Mouse (Mus musculus): ENCODE results near the gene Limch1.

Limch1 gene

DNA sequence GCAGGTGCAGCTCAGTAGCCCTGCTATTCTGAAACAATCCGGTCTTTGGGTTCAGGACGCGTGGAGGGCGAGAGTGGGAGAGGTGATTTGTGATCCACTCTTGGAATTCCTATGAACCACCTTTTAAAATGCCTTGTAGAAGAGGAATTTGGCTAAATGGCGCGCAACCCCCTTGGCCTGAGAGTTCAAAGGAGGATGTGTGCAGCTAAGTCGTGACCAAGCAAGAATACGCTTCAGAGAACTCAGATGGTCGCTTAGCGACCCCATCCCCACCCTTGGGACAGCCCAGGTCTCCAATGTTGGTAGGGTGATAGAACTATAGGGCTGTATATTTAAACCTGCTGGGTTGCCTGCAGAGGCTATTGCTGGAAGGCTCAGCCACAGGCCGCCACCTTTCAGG, 1.1 kb downstream of the Limch1 start:
- no peak for DNase-seq (ENCODE audit: low spot score in 2 of 2)

DNA sequence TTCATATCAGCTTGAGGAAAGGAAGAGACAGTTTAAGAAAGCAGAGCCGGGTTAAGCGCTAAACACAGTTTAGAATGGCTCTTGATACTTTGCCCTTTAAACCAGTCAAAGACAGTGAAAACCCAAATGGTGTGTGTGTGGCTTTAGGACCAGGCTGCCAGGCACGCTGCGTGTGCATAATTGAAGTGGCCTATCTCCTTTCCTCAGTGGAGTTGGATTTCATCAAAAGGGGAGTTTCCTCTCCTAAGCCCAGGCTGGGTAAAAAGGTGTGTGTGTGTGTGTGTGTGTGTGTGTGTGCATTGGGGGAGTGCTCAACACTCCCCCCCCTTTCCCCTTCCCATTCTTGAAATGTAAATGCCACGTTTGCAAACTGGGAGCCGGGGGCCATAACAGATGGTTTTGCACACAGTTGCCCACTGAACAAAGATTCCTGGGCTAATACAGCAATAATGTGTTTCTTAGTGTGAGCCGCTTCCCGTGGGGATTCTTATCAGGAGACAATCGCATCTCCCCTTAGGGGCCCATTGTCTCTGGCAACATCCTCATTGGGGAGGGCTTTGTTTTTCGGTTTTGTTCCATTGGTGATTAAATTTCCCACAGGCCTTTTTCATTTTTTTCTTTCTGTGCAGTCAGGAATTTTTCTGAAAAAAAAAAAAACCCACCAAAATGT, 2.3 kb downstream of the Limch1 start:
- DNase-seq (ENCODE audit: low spot score in 2 of 2), result no peak

DNA sequence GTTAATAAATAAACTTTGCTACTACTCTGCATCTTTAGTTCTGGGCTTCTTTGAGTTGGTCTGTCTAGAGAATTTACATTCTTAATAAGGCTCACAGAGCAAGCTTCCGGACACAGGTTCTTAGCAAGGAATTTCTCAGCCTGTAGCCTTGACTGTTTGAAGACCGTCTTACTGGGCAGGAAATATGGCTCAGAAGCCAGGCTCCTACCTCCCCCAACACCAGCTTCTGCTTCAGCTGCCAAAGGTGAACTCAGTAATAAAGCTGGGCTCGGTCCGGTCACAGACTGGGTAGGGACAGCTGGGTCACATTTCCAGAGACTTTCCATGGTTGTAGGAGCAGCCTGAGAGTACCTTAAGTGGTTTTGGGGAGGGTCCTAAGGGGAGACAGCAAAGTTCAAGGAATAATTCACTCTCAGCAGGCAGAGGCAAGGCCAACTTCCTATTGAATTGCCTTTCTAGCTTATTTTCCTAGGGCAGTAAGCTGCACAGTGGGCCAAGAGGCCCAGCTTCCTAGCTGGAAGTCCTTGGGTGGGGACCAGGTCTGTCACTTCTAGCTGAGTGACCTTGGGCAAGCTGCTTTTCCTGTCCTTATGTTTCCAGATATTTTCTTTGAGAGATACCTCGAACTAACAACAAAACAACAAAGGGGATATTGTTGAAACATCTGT, 3.0 kb downstream of the Limch1 start:
- DNase-seq (ENCODE audit: low spot score in 2 of 2), result no peak

DNA sequence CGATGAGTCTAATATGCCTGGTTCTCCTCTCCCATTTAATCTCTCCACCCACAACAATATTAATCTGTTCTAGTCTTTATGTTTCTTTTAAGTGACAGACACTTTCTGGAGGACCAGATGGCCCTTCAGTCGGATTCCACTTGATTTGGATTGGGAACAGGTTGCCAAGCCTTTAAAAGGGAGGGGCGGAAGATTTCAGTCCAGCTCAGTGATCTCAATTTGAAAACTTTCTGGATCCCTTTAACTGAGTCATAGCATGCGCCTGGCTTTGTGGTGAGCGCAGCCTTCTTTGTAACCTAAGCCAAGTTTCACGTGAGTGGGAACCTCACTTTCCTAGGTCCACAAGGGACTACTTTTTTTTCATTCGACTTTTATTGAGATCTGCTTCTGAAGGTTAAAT, 5.0 kb downstream of the Limch1 start:
- DNase-seq (ENCODE audit: low spot score in 2 of 2), result no peak

DNA sequence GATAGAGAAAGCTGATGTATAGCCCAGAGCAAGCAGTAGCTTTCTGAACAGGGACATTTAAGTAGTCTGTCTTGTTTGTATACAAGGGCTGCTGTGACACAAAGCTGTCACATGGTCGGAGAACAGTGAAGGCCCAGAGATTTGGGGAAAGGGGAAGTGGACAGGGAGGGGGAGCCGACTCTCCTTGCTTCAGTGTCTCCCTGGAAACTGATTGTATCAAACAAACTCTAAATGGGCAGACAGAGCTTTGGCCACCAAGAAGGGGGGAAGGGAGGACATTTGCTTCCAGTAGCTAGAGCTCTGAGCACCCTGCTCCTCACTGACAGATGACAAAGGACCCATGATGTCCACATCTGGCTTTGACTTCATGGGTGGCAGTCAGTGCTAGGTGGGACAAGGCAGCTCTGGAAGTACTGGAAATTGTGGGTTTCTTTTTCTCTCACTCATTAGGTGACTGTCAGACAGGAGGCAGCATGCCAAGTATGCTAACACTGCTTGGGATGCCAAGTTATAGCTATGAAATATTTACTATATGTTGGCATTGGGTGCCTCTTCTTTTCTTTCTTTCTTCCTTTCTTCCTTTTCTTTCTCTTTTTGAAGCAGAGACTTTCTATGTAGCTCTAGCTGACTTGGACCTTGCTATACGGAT, 5.8 kb downstream of the Limch1 start:
- no peak for DNase-seq (ENCODE audit: low spot score in 2 of 2)

DNA sequence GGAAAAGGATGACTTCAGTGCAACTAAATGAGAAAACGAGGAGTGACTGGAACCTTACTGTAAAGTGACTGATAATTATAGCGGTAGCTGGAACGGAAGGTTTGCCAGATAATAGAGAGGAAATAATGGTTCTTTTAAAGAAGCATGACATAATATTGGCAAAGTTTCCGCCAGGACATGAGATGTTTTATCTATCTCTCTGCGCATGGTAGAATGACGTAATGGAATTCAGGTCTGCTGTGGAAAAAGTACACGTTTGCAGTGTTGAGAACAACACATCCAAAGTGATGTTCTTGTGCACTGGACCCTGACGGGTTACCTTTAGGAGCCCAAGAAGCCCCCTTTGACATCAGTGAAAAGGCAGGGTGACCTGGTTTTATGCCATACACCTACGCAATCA, 8.0 kb downstream of the Limch1 start:
- DNase-seq (ENCODE audit: low spot score in 2 of 2), result no peak

DNA sequence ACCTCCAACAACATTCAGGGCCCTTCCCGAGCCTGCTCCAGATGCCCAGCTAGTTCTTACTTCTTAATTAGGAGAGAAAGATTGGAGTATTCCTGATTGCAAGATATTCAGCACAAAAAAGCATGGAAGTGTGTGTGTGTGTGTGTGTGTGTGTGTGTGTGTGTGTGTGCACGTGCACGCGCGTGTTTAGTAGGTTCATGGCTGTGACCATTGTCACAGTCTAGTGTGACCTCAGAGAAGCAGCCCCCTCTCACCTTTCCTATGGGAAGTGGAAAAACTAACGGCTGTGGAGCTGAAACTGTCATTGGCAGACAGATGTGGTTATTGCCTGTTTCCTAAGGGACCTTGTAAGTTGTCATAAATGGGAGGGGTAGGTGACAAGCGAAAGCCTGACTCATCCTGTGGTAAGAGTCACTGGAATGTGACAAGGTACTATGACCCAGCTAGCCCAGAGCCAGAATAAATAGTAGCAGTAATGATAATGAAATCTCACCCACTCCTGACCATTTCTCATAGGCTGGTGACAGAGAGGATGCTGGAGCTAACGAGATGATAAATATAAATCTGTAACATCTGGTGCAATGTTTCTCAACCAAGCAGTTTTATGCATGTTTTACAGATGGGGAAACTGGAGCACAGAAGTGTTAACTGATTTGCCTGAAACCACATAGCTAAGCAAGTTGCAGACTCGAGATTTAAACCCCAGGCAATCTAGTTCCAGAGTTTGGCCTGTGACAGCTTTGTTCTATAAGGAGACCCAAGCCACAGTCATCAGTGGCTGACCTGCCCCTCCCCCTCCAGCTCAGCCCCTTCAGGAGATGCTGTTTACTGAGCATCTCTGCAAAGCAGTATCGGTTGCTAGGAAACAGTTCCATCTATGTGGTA, 11.4 kb downstream of the Limch1 start:
- DNase-seq (ENCODE audit: low spot score in 2 of 2), result no peak

DNA sequence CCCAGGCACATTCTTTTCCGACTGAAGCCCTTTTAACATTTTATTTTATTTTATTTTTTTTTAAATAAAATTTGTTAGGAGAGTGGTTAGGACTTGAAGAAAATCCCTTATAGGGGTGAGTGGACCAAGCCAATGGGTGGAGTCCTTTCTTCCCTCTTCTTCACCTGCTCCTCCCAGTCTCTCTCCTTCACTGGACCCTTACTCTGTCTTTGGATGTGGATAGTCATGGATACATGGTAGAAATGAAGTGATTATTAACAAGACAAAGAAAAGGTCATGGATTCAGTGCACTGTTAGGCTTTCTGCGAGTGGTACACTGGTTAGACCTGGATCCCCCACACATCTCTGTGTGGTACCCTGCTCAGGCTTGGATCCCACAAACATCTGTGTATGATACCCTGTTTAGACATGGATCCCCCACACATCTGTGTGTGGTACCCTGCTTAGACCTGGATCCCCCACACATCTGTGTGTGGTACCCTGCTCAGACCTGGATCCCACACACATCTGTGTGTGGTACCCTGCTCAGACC, 12.1 kb downstream of the Limch1 start:
- DNase-seq (ENCODE audit: low spot score in 2 of 2), result no peak

DNA sequence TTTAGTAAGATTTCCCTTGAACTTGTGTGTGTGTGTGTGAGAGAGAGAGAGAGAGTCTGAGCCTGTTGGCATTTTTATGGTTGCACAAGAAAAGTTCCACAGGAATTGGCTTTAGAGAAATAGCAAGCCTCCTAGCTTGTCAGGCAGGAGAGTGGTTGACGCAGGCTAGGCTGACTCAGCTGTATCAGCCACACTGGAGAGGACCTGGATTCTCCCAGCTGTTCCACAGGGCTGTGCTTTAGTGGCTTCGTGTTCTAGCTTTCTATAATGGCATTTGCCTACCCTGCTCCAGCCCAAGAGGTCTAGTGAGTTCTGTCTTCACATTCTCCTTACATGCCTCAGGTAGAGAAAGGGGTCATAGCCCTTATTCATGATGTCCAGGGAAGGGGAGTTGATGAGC, 13.7 kb downstream of the Limch1 start:
- DNase-seq (ENCODE audit: low spot score in 2 of 2), result no peak

DNA sequence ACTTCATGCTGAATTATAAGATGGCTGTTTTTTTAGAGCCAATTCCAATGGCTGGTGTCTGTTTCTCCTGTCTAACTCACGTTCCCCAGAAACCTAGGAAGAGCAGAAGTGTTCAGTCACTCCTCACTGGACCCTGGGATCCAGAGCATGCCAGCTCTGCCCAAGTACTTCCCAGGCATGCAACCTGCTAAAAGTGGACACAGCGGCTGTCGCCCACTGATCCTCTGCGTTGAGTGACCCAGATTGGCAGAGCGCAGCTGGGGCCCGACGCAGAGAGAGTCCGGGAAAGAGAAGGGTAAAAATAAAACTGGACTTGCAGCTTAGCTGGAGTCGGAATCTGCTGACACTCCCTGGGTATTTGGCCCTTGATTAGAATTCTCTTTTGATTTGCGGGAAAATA, 15.1 kb downstream of the Limch1 start:
- no peak for DNase-seq (ENCODE audit: low spot score in 2 of 2)

DNA sequence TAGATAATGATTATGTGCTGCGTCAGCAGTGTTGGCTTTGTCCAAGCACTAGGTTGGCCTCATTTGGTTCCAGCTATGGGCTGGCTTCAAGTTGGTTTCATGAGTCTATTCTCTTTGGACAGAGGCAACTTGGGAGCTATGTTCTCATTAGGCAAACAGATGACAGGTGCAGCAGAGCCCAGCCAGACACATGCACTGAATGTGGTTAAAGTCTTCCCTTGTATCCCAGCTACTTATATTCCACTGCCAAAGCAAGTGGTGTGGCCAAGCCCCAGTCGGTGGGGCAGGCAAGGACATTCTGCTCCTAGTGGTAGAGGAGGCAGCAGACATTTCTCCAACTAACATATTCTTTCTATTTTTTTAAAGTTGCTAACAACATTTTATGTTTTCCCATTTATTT, 16.4 kb downstream of the Limch1 start:
- DNase-seq (ENCODE audit: low spot score in 2 of 2), result no peak

DNA sequence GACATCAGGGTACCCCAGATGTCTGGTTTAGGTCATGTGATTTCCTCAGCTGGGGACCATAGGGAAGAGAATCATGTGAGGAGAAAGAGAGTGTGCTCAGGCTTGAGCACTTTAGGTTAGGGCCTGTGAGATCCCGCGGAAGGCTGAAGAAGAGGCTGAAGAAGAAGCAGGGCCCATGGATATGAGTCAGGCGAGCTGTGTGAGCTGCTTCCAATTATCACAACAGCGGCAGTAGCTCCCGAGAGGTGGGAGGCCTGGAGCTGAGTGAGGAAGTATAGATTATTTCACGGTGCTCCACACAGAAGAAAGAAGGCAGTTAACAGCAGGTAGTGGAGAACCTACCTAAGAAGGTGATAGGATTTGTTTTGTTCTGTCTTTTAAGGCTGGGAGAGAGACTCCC, 18.5 kb downstream of the Limch1 start:
- no peak for DNase-seq (ENCODE audit: low spot score in 2 of 2)

DNA sequence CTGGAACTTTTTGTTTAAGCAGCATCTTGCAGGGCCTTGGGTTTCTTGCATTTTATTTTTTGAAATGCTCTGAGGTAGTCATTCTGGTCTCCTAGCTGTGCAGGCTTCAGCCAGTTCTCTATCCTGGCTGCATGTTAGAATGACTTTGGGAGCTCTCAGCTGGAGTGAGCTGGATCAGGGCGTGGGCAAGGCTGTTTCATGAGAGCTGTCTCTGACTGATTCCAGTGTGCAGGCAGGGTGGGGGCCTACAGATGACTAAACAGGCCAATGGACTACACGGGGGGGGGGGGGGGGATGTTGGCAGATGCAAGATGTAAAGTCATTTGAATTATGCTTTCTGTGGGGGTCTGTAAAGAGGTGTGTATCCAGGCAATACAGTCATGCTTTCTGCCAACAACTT, 20.3 kb downstream of the Limch1 start:
- no peak for DNase-seq (ENCODE audit: low spot score in 2 of 2)

DNA sequence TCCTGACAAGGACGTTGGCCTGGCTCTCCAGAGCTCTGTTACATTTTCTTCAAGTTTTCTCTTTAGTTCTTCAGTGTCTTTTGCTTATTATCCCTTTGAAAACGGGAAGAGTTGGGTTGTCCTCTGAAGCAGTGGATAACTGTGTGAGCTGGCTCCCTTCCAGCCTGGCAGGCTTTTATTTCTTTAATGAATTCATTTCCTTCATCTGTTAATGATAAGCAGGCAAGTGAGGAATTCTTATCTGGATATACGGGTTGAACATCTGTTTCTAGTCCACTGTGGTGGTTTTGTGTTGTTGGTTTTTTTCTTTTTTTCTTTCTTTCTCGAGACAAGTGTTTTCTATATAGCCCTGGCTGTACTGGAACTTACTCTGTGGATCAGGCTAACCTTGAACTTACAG, 22.4 kb downstream of the Limch1 start:
- no peak for DNase-seq (ENCODE audit: low spot score in 2 of 2)

DNA sequence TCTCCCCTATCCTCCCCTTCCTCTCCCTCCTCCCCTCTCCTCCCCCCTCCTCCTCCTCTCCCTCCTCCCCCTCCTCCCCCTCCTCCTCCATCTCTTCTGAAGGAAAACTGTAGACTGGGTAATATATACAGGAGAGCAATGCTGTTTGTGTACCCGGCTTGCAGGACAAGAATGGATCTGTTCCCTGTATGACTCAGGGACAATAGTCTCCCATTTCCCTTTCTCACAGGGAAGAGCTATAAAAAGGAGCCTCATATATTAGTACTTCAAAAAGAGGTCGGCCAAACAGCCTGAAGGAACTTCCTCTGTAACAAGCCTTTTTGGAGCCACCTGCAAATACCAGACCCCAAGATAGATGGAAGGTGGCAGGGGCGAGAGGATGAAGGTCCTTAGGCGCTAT, 23.4 kb downstream of the Limch1 start:
- DNase-seq (ENCODE audit: low spot score in 2 of 2), result no peak

DNA sequence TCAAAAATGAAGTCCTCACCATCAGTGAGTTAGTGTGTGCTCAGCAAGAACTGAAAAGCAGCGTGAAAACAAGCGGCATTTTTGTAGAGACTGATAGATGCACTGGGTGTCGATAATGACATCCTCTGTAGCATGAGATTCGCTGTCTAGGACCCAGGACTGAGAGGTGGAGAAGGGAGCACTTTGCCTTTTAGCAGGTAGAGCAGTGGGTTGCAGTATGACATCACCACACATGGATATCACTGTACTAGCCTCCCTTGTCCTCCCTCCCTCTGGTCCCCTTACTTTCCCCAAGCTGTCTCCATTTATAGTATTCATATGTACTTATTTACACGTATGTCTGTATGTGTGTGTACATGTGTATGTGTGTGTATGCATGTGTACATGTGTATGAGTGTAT, 23.9 kb downstream of the Limch1 start:
- no peak for DNase-seq (ENCODE audit: low spot score in 2 of 2)

DNA sequence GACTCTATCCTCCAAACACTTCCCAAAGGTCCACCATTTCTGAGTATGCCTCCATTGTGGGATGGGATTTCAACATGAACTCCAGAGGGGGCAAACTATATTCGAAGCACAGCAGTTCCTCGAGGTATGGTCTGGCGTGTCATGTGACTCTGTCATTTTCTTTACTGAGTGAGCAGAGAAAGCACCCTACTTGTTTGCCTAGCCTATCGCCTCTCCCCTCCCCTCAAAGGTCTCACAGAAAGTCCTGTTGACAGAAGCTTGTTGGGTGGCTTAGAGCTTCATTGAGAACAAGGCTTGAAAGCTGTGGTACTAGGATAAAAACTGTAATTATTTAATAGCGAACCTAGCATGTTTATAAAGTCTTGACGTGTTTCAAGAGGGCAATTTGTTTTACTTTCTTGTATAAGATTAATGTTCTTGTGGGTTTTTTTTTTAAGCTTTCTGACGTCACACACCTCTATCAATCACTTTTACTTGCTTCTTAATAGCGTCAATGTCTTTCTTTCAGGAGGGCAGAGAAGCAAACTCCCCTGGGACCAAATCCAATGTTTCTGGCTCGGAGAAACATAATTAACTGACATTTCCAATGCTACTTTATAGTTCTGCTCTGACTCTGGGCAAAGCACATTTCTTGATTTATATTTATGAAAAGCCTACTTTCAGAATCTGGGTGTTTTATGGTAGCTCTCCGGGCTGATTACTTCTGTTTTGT, 32.5 kb downstream of the Limch1 start:
- no peak for DNase-seq (ENCODE audit: low spot score in 2 of 2)

DNA sequence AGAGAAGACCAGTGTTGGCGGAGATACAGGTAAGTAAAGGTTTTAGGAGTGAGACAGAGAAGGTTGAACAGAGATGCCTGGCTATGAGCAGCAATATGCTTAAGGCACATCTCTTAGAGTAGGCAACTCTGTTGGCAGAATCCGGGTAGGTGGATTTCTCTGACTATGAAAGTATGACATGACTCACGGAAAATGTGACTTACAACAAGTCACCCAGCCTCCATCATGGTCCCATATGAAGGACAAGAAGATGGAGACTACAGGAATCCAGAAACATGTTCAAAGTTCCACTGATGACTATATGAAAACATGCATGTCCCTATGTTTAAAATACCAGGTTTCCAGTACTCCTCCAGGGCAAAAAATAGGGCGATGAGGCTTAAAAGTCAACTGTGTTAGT, 34.7 kb downstream of the Limch1 start:
- DNase-seq (ENCODE audit: low spot score in 2 of 2), result no peak

DNA sequence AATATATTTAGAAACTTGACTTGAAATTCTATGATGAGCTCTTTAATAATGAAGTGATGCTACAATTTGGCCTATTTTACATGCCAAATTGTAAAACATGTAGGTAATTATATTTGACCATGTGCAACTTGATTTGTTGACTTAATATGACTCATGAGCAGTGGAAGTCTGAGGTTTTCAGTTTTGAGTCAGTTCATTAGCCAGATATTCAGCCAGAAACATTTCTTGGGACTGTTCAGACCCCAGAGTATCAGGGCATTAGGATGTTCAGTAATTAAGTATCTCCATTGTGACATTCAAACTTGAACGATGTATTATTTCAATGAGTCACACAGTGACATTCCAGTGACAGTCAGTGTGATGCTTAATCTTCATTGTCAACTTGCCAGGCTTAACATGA, 35.9 kb downstream of the Limch1 start:
- DNase-seq (ENCODE audit: low spot score in 2 of 2), result no peak

DNA sequence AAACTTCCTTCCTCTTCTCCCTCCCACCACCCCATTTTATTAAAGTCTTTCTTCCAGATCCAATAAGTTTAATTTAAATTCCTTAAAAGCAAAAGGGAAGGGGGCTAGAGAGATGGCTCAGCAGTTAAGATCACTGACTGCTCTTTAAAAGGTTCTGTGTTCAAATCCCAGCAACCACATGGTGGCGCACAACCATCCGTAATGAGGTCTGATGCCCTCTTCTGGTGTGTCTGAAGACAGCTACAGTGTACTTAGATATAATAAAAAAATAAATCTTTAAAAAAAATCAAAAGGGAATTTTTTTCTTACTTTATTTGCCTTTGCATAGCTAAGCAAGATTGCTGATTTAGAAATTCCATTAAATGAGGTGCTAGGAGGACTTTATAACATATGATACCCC, 37.2 kb downstream of the Limch1 start:
- no peak for DNase-seq (ENCODE audit: low spot score in 2 of 2)

DNA sequence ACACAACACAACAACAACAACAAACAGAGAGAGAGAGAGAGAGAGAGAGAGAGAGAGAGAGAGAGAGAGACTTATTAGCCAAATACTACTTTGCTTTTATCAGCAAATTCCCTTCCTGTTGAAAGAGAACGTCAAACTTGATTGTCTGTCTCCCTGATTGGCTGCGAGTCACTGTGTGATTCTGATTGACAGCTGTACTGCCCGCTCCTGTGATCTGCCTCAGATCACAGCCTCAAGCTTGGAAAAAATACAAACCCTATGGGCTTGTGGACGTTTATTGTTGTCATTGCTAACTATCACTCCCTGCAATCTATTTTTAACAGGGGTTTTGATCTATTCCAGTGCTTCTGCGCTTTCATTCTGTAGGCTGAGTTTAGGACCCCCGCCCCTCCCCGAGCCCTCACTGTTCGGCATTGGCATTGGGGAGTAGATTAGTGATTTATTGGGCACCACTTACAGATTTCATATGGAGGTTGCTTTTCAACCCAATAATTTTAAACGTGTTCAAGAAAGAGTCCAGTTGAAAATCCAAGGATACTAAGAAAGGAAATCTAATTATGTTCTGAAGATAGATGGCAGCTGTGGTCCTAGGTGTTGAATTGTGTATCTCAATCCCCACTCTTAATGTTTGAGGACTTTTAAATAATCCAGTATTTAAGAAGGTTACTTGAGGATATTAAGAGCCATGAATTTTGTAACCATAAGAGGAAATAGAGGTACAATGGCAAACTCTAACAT, 39.2 kb downstream of the Limch1 start:
- no peak for DNase-seq (ENCODE audit: low spot score in 2 of 2)

Data from natural killer cell, adult 2 months (primary cell).